Mouse (Mus musculus): ENCODE data around the gene Hapln1.

DNA sequence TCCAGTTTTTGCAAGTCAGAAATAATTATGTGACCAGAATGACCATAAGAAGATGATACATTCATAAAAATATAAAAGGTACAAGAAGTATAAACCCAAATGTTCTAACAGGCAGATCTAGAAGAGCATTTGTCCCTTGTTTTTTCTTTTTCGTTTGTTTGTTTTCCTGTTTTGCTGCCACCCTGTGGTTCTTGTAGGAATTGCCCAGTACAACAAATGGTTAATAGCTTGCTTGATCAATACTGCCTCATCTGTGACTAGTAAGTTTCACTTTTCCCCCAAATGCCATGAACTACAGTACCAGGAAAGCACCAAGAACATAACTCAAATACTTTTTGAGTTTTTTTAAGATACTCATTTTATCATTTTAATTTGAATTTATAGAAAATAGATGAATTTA lies 11.9 kb downstream of the Hapln1 start:
- TF ChIP-seq POLR2A (IDR thresholded peaks at IDR 0.05; ENCODE audit: extremely low read depth, insufficient read depth, low read length) (no peak), CTCF (IDR thresholded peaks at IDR 0.05; ENCODE audit: extremely low read depth, insufficient read depth, low read length) (no peak)
